Mouse (Mus musculus) brain, embryonic 14.5 days (tissue): ENCODE measurements around the gene Arhgap45.

Source experiments
- CTCF ChIP-seq: fragments of 200-500 bp; IDR thresholded peaks from 2 replicates; pipeline ENCODE4 v1.5.1; 2012; ENCODE audit warnings: inconsistent platforms, mild to moderate bottlenecking, moderate library complexity, borderline replicate concordance; ENCODE audit not compliant: insufficient read depth, insufficient read length; ENCODE audit errors: extremely low read depth
- POLR2A ChIP-seq: fragments of 200-500 bp; IDR thresholded peaks from 2 replicates; pipeline ENCODE4 v1.6.1; 2012; ENCODE audit warnings: mild to moderate bottlenecking, inconsistent platforms, borderline replicate concordance; ENCODE audit not compliant: poor library complexity, insufficient read depth, insufficient read length, severe bottlenecking; ENCODE audit errors: extremely low read depth

DNA sequence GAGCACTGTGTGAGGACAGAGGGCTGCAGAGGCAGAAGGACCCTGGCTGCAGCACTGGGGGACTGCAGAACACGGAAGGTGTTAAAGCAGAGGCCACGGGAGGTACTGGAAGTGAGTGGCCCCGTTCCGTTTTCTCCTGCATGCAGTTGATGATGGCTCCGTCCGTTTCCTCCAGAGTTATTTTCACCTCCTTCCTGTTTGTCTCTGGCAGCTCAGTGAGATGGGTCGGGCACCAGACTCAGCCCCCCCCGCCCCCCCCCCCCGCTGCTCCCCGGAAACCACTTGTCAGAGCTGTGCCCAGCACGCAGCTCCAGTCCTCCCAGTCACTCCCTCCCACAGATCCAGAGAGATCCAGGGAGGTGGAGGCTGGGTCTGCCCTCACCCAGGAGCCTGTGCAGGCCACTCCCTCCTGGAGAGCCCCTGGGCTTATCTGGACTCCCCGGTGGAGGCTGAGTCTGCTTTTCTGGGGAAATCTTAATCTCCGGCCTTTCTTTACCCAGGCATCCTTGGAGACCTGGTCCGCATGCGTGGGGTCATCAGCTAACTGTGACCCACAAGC, 2.4 kb downstream of the Arhgap45 start:
- TF ChIP-seq CTCF (no peak), POLR2A (no peak)
